ENCODE assay signal across 11 mouse cellular contexts in the genomic region with DNA sequence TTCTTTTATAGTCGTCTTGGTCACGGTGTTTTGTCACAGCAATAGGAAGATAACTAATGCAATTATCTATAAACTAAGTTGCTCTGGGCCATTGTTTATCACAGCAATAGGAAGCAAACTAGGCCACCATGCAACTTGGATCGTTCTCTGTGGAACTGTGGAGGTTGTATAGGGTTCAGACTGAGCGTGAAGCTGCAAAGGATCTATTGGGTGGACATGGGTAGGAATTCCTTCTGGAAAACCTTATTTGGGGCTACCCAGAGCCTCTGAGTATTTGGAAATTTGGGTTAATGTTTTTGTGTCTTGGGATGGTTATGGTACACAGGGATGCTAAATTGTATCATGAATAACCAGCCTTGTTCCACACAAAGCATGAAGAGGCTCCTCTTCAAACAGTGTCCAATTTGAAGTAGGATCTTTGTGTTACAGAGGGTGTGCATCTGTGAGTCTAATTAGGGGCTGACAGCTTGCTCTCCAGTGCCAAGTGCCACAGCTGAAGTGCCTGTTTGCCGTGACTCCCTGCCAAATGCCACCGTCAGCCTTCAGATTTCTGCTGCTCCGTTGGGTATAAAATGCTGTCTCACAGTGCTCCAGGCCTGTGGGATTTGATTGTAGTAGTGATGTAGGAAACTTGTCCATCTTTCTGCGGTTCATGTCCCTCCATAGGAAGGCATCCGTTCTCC.
DNase-seq lines count a peak whose midpoint lies in the region; ATAC-seq lines count a peak whose summit lies in the region.
"Had no signal": no experiment of that assay in that cellular context is flagged by ENCODE, and none has a peak within 500 bp of the region (broad histone marks: within the 10 kb centered on the region; RNA-seq: fewer than 3 reads in every experiment).

No protein-coding gene starts in this region.

- no peak overlapping the region for H3K9ac ChIP-seq in hindbrain, embryonic 15.5 days
- no peak overlapping the region for H3K9ac ChIP-seq in neural tube, embryonic 13.5 days
- H3K9ac ChIP-seq: liver, embryonic 13.5 days had no signal

- no peak overlapping the region for H3K4me2 ChIP-seq in hindbrain, embryonic 15.5 days
- no peak overlapping the region for H3K4me2 ChIP-seq in neural tube, embryonic 13.5 days
- H3K4me2 ChIP-seq: liver, embryonic 13.5 days had no signal

- DNase-seq in left cerebral cortex, adult 18-20 months (ENCODE audit: low spot score in 2 of 2) = peak; percentile 13 to 26
- no peak for DNase-seq in left cerebral cortex, postnatal 36 days (ENCODE audit: low spot score in 2 of 2)
- DNase-seq in cerebellum, adult 9-10 months = peak; percentile 66
- no peak for DNase-seq in urinary bladder, postnatal 10 days (ENCODE audit: low spot score)
- no peak for DNase-seq in kidney, postnatal 36 days
- DNase-seq: kidney, adult 2 months; liver, embryonic 13.5 days had no signal

- WGBS in hindbrain, embryonic 15.5 days = 44% methylated on average over 9 of the region's 9 CpGs
- 50% methylated on average over 9 of the region's 9 CpGs for WGBS in neural tube, embryonic 13.5 days

- peak; percentile 71; the same call in 1 of the 2 replicates for ATAC-seq in hindbrain, embryonic 15.5 days (ENCODE audit: low FRiP score, low read depth)
- peak; percentile 49; the same call in 1 of the 2 replicates for ATAC-seq in neural tube, embryonic 13.5 days (ENCODE audit: low read depth)
- ATAC-seq in monocyte, adult 5-6 weeks (replicated peaks; ENCODE audit: insufficient number of reproducible peaks, low FRiP score, low TSS enrichment, poor library complexity, severe bottlenecking) = no peak

- H3K36me3 ChIP-seq in hindbrain, embryonic 15.5 days = no peaks in the 10 kb centered on the region
- H3K36me3 ChIP-seq in neural tube, embryonic 13.5 days = no peaks in the 10 kb centered on the region
- H3K36me3 ChIP-seq: liver, embryonic 13.5 days had no signal

- intact Hi-C loops in left cerebral cortex, postnatal 36 days (cut with DNase I) = no loop called here

- H3K4me1 ChIP-seq in hindbrain, embryonic 15.5 days (replicated peaks) = peaks cover 7% of the 10 kb centered on the region; the same call in 1 of the 2 replicates
- peaks cover 28% of the 10 kb centered on the region for H3K4me1 ChIP-seq in neural tube, embryonic 13.5 days (replicated peaks)
- H3K4me1 ChIP-seq: liver, embryonic 13.5 days had no signal

- no peaks in the 10 kb centered on the region for H3K9me3 ChIP-seq in hindbrain, embryonic 15.5 days
- no peaks in the 10 kb centered on the region for H3K9me3 ChIP-seq in neural tube, embryonic 13.5 days
- H3K9me3 ChIP-seq: liver, embryonic 13.5 days had no signal

- no peaks in the 10 kb centered on the region for H3K27me3 ChIP-seq in hindbrain, embryonic 15.5 days
- no peaks in the 10 kb centered on the region for H3K27me3 ChIP-seq in neural tube, embryonic 13.5 days
- H3K27me3 ChIP-seq: liver, embryonic 13.5 days had no signal

- peak overlapping the region; percentile 50 for H3K27ac ChIP-seq in hindbrain, embryonic 15.5 days (replicated peaks)
- peak overlapping the region; percentile 35; the same call in 1 of the 2 replicates for H3K27ac ChIP-seq in neural tube, embryonic 13.5 days (replicated peaks)
- H3K27ac ChIP-seq: liver, embryonic 13.5 days had no signal

- H3K4me3 ChIP-seq in hindbrain, embryonic 15.5 days = no peak overlapping the region
- H3K4me3 ChIP-seq in neural tube, embryonic 13.5 days = no peak overlapping the region
- H3K4me3 ChIP-seq: liver, embryonic 13.5 days; myocyte had no signal

Comparison
In these comparisons a context has a peak if more than half of its experiments do, and no peak if none do; other contexts are left out.
1. DNase-seq: peak in left cerebral cortex, adult 18-20 months (2 of 2) and cerebellum, adult 9-10 months (single experiment); none in left cerebral cortex, postnatal 36 days (0 of 2), urinary bladder, postnatal 10 days (single experiment) and kidney, postnatal 36 days (0 of 2).